Mouse (Mus musculus): ENCODE results near the gene March11. TPM values are rescaled to one million over a fixed set of nuclear protein-coding genes. Genes with fewer than 3 reads are reported as not detected.

Gene March11
- polyA plus RNA-seq, 1 experiment from 2014 or later = 0.31 TPM

DNA sequence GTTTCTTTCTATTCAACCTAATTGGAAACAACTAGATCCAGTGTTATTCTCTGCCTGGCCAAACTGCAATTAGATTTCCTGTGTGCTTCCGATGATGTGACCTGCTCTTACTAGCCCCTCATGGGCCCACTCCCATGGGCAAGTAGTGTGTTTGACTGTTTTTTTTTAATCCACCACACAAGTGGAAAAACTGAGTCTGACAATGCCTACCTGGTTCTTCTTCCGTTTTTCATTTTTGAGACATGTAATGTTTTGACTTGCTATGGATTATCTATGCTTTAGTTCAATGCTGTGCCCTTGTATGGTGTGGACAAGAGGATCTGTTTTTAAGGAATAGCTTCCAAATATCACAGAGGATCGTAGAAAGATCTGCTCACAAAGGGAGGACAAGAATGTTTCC lies 116.4 kb downstream of the March11 start:
- WGBS = 75% methylated on average over 3 of the region's 3 CpGs

DNA sequence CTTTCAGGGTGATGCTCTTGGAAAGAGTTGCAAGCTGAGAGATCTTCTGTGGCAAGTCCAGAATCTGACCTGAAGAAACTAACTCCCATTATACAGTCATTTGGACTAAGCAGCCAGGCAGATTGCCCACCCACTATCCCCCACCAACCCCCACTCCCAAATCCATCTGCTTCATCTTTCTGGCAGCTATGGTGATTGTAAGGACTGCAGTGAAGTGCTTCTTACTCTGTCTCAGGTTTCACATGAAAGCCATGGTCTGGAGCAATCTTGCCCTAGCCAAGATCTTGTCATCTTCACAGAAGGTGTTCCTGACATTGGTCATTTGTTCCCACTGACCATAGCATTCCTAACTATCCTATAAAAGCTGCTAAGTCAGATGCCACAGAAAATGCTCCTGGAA lies 117.4 kb downstream of the March11 start:
- no peaks in the 10 kb centered on the region for H3K36me3 ChIP-seq (ENCODE audit: control insufficient read depth, insufficient read depth, low read length)
- no peak overlapping the region for H3K9ac ChIP-seq (ENCODE audit: low read length)
- H3K4me2 ChIP-seq (ENCODE audit: low read length) = no peak overlapping the region
- ATAC-seq (ENCODE audit: insufficient number of reproducible peaks, insufficient read depth, low FRiP score, low read depth) = no peak
- H3K27ac ChIP-seq (replicated peaks in 1 of 2; ENCODE audit: control insufficient read depth in 1 of 2, insufficient read depth in 1 of 2, low read depth in 2 of 2, low read length in 2 of 2) = no peak overlapping the region
- no peaks in the 10 kb centered on the region for H3K4me1 ChIP-seq (ENCODE audit: control insufficient read depth in 2 of 2, insufficient read depth in 2 of 2, low read length in 2 of 2)
- H3K4me3 ChIP-seq (ENCODE audit: control insufficient read depth in 1 of 2, insufficient read depth in 1 of 2, low read depth in 1 of 2, low read length in 2 of 2) = no peak overlapping the region
- H3K27me3 ChIP-seq (ENCODE audit: control insufficient read depth, insufficient read depth, low read length) = no peaks in the 10 kb centered on the region
- H3K9me3 ChIP-seq (ENCODE audit: control insufficient read depth, low read length) = no peaks in the 10 kb centered on the region

More for the DNA sequence above, 116.4 kb downstream of the March11 start:
- Histone ChIP-seq H3K9ac (ENCODE audit: low read length) (no peak overlapping the region), H3K9me3 (ENCODE audit: control insufficient read depth, low read length) (no peaks in the 10 kb centered on the region), H3K36me3 (ENCODE audit: control insufficient read depth, insufficient read depth, low read length) (no peaks in the 10 kb centered on the region), H3K4me3 (ENCODE audit: control insufficient read depth in 1 of 2, insufficient read depth in 1 of 2, low read depth in 1 of 2, low read length in 2 of 2) (no peak overlapping the region), H3K27ac (replicated peaks in 1 of 2; ENCODE audit: control insufficient read depth in 1 of 2, insufficient read depth in 1 of 2, low read depth in 2 of 2, low read length in 2 of 2) (no peak overlapping the region), H3K27me3 (ENCODE audit: control insufficient read depth, insufficient read depth, low read length) (no peaks in the 10 kb centered on the region), H3K4me2 (ENCODE audit: low read length) (no peak overlapping the region), H3K4me1 (ENCODE audit: control insufficient read depth in 2 of 2, insufficient read depth in 2 of 2, low read length in 2 of 2) (no peaks in the 10 kb centered on the region)
- ATAC-seq (ENCODE audit: insufficient number of reproducible peaks, insufficient read depth, low FRiP score, low read depth) = no peak

DNA sequence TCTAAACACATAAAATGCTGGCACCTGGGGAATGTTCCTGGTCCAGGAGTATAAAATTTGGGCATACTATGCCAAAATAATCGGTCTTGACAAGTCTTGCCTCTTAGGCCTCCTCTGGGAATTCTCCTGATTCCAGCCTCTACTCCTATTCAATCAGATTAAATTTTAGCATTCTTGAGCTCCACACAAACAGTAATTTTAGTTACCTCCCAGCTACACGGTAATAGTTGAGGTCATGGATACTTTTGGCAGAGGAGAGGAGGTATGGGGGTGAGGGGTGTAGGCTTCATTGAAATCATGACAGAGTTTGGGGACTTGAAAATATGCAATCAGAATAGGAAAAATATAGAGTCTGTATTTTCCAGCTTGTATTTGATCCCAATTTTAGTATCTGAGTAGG lies 121.7 kb downstream of the March11 start:
- H3K27me3 ChIP-seq (ENCODE audit: control insufficient read depth, insufficient read depth, low read length) = no peaks in the 10 kb centered on the region
- H3K4me3 ChIP-seq (ENCODE audit: control insufficient read depth in 1 of 2, insufficient read depth in 1 of 2, low read depth in 1 of 2, low read length in 2 of 2) = no peak overlapping the region
- ATAC-seq (ENCODE audit: insufficient number of reproducible peaks, insufficient read depth, low FRiP score, low read depth) = no peak
- H3K36me3 ChIP-seq (ENCODE audit: control insufficient read depth, insufficient read depth, low read length) = no peaks in the 10 kb centered on the region
- H3K4me1 ChIP-seq (ENCODE audit: control insufficient read depth in 2 of 2, insufficient read depth in 2 of 2, low read length in 2 of 2) = no peaks in the 10 kb centered on the region
- H3K27ac ChIP-seq (replicated peaks in 1 of 2; ENCODE audit: control insufficient read depth in 1 of 2, insufficient read depth in 1 of 2, low read depth in 2 of 2, low read length in 2 of 2) = no peak overlapping the region
- H3K4me2 ChIP-seq (ENCODE audit: low read length) = no peak overlapping the region
- H3K9me3 ChIP-seq (ENCODE audit: control insufficient read depth, low read length) = no peaks in the 10 kb centered on the region
- WGBS = 74% methylated on average over 2 of the region's 2 CpGs
- H3K9ac ChIP-seq (ENCODE audit: low read length) = no peak overlapping the region

DNA sequence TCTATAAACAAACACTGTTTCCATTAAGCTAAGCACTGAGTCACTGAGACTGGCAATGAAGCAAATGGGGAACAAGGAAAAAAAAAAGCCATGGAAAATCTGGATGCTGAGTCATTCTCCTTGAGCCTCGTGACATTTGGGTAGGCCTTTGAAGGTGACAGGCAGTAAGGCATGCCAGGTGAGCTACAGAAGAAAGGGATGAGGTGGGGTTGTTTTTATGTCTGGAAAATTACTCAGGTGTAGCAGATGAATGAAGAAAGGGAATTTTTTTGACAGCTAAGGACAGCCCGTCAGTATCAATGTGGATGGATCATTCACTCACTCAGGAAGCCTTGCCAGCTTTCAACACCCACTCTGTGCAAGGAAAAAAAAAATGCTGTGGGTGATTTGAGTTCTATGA lies 123.8 kb downstream of the March11 start:
- Histone ChIP-seq H3K4me3 (ENCODE audit: control insufficient read depth in 1 of 2, insufficient read depth in 1 of 2, low read depth in 1 of 2, low read length in 2 of 2) (no peak overlapping the region), H3K9ac (ENCODE audit: low read length) (no peak overlapping the region), H3K27ac (replicated peaks in 1 of 2; ENCODE audit: control insufficient read depth in 1 of 2, insufficient read depth in 1 of 2, low read depth in 2 of 2, low read length in 2 of 2) (no peak overlapping the region), H3K9me3 (ENCODE audit: control insufficient read depth, low read length) (no peaks in the 10 kb centered on the region), H3K4me2 (ENCODE audit: low read length) (no peak overlapping the region), H3K4me1 (ENCODE audit: control insufficient read depth in 2 of 2, insufficient read depth in 2 of 2, low read length in 2 of 2) (no peaks in the 10 kb centered on the region), H3K27me3 (ENCODE audit: control insufficient read depth, insufficient read depth, low read length) (no peaks in the 10 kb centered on the region), H3K36me3 (ENCODE audit: control insufficient read depth, insufficient read depth, low read length) (no peaks in the 10 kb centered on the region)
- no peak for ATAC-seq (ENCODE audit: insufficient number of reproducible peaks, insufficient read depth, low FRiP score, low read depth)
- 57% methylated on average over 2 of the region's 2 CpGs for WGBS

DNA sequence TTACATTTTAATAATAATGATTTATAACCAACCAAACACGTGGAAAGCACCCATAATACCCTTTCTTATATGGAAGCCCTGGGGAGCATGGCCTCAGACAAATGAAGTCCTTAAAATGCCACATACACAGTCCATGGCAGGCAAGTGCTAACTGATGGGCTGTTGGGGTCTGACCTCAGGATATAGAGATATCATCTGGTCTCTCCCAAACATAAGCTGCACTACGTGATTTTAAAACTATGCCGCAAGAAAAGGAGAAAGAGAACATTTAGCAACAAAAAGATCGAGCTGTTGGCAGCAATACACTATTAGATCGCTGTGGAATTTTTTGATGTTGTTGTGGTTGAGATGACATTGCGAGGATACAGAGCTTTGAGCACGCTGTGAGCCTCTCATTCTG lies 126.9 kb downstream of the March11 start:
- no peak overlapping the region for H3K9ac ChIP-seq (ENCODE audit: low read length)
- 81% methylated on average over 7 of the region's 7 CpGs for WGBS
- H3K4me2 ChIP-seq (ENCODE audit: low read length) = no peak overlapping the region
- H3K27ac ChIP-seq (replicated peaks in 1 of 2; ENCODE audit: control insufficient read depth in 1 of 2, insufficient read depth in 1 of 2, low read depth in 2 of 2, low read length in 2 of 2) = no peak overlapping the region
- no peaks in the 10 kb centered on the region for H3K4me1 ChIP-seq (ENCODE audit: control insufficient read depth in 2 of 2, insufficient read depth in 2 of 2, low read length in 2 of 2)
- no peak overlapping the region for H3K4me3 ChIP-seq (ENCODE audit: control insufficient read depth in 1 of 2, insufficient read depth in 1 of 2, low read depth in 1 of 2, low read length in 2 of 2)
- ATAC-seq (ENCODE audit: insufficient number of reproducible peaks, insufficient read depth, low FRiP score, low read depth) = no peak
- H3K9me3 ChIP-seq (ENCODE audit: control insufficient read depth, low read length) = no peaks in the 10 kb centered on the region
- no peaks in the 10 kb centered on the region for H3K36me3 ChIP-seq (ENCODE audit: control insufficient read depth, insufficient read depth, low read length)
- no peaks in the 10 kb centered on the region for H3K27me3 ChIP-seq (ENCODE audit: control insufficient read depth, insufficient read depth, low read length)

DNA sequence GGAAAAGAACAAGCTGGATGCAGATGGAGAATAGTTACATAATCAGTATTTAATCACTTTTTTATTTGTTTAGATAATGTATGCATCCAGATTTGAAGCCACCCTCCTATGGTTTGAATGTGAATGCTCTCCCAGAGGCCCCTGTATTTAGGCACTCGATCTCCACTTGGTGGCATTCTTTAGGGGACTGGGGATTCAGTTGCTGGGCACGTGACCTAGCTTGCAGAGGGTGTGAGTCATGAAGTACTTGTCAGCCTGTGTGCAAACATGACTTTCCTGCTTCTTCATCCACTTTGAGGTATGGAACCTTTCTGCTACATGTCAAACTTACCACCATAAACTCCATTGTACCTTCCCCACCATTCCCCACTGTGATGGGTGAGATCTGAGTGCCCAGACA lies 128.3 kb downstream of the March11 start:
- Histone ChIP-seq H3K27me3 (ENCODE audit: control insufficient read depth, insufficient read depth, low read length) (no peaks in the 10 kb centered on the region), H3K9me3 (ENCODE audit: control insufficient read depth, low read length) (no peaks in the 10 kb centered on the region), H3K4me2 (ENCODE audit: low read length) (no peak overlapping the region), H3K4me1 (ENCODE audit: control insufficient read depth in 2 of 2, insufficient read depth in 2 of 2, low read length in 2 of 2) (no peaks in the 10 kb centered on the region), H3K27ac (replicated peaks in 1 of 2; ENCODE audit: control insufficient read depth in 1 of 2, insufficient read depth in 1 of 2, low read depth in 2 of 2, low read length in 2 of 2) (no peak overlapping the region), H3K4me3 (ENCODE audit: control insufficient read depth in 1 of 2, insufficient read depth in 1 of 2, low read depth in 1 of 2, low read length in 2 of 2) (no peak overlapping the region), H3K9ac (ENCODE audit: low read length) (no peak overlapping the region), H3K36me3 (ENCODE audit: control insufficient read depth, insufficient read depth, low read length) (no peaks in the 10 kb centered on the region)
- WGBS = 56% methylated on average over 2 of the region's 2 CpGs
- no peak for ATAC-seq (ENCODE audit: insufficient number of reproducible peaks, insufficient read depth, low FRiP score, low read depth)
